Mouse (Mus musculus) hematopoietic multipotent progenitor cell, adult 10-12 weeks (in vitro differentiated cells): ENCODE data around the gene Plin4. TPM values are rescaled to one million over a fixed set of nuclear protein-coding genes. Genes with fewer than 3 reads are reported as not detected.

ENCODE experiments used
- polyA plus RNA-seq: library from polyadenylated mRNA; stranded (reverse); fragments of >175 nt; gene quantifications from 2 replicates; pipeline ENCODE4 v1.2.3, GENCODE M21; 2012; ENCODE audit warnings: low replicate concordance

Plin4 gene
- polyA plus RNA-seq = not detected in 2 replicates

GRCm38 (mm10) chr17:56109219-56110051 is at the start of gene Plin4:
Plin4 (minus strand) TSS chr17:56109803.

DNA sequence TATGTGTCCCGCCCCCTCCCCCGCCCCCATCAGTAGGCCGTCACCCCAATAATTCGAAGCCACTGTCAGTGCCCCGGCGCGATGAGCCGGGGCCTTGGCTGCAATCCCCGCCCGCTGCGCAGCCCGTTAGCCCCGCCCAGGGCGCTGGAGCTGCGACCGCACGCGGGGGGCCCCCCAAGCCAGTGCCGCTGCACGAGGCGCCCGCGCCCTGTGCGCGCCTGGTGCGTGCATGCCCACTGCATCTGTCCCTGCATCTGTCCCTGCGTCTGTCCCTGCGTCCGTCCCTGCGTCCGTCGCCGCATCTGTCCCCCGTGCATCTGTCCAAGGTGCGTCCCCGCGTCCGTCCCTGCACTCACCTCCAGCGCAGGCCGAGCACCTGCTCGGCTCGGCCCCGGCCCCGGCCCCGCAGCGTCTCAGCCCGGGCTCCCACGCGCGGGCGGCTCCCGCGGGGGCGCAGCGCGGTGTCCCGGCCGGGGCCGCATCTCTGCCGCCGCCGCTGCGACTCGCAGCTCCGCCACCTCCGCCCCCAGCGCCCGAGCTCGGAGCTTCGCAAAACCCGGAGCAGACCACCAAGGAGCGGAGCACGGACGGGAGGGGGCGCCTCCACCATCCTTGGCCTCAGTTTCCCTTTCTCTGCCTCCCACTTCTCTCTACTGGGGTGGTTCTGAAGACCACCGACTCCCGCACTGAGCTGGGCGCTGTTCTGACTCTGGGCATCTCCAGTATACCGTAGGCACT is 30.4 kb upstream of the Plin4 start, which contains the start of gene Sema6b:
Gene Sema6b, minus strand, starts transcription at position 486 of the 738 bp plus-strand sequence.

DNA sequence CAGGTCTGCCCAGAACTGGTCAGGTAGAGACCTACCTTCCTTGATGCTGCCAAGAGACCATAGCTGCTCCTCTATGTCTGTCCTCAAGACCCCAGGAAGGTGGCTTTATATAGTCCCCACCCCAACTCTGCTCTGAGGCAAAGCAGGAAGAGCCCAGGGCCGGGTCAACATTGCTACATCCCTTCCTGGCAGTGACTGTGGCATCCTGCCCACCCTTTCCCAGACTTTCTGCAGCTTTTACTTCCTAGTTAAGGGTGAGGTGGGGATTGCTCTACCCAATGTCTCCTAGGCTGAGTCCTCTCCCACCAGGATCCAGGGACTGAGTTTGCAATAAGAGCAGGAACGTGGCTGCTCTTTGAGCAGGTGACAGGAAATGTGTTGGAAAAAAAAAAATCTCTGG is 12.2 kb upstream of the Plin4 start, which contains the start of gene Lrg1:
Gene Lrg1, minus strand, starts transcription at position 176 of the 400 bp plus-strand sequence.

GRCm38 (mm10) chr17:56117251-56117710 is 7.7 kb upstream of the Plin4 start, which contains the start of gene Plin5:
Plin5 (minus strand) TSS chr17:56117596.

DNA sequence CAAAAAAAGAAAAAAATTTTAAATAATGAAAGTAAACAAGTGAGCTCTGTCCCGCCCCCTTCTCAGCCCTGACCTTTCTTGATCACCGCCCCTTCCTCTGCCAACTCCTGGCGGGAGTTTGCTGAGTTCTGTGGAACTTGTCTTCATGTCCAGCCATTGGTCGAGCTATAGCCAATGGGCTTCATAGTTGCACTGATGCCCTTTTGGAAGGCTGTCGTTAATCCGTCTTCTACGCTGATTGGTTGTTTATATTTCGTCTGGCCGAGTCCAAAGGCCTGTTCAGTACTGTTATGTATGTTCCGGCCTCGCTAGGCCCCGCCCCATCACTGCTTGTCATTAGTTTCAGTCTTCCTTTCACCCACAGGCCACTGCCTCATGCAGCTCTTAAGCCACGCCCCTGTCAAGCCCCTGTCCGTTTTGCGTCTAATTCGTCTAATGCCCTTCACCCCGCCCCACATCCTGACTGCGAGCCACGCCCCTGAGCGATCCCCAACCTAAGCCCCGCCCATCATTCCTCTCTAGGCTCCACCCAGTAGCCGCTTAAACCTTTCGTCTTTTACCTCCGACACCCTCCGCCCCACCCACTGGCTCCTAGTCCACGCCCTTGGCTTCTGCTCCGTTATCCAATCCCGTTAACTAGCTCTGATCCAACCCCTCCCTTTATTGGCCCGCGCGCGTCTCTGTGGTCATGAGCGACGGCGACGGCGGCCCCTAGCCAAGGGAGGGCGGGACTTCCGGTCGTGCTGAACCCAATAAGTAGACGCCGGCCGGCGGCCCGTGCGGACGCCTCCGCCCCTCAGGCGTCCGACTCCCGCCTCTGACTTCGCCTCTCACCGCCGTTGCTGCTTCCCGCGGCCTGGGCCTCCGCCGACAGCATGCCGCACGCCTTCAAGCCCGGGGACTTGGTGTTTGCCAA is 30.5 kb downstream of the Plin4 start, which contains the start of gene Hdgfl2:
Gene Hdgfl2, plus strand, starts transcription at position 755 of the 916 bp plus-strand sequence.

GRCm38 (mm10) chr17:56074827-56075208 is 34.8 kb downstream of the Plin4 start, which contains the start of gene Ubxn6:
Ubxn6 (minus strand) TSS chr17:56075028.

Other genes starting within 250 kb of the Plin4 start
- 0.42 and 0.67 TPM in 2 replicates for gene Zfp119a, start 230.9 kb downstream of the Plin4 start, polyA plus RNA-seq
- 0.43 and 2.5 TPM in 2 replicates for gene Zfp959, start 217.7 kb downstream of the Plin4 start, polyA plus RNA-seq
- gene Zfp119b, start 160.3 kb downstream of the Plin4 start, polyA plus RNA-seq = 0.41 and 0.72 TPM in 2 replicates
- gene Ebi3, start 157.2 kb downstream of the Plin4 start, polyA plus RNA-seq = 52.3 and 96.9 TPM in 2 replicates
- gene Yju2, start 150.7 kb downstream of the Plin4 start, polyA plus RNA-seq = 20.3 and 42.1 TPM in 2 replicates
- 0.58 and 0.65 TPM in 2 replicates for gene Shd, start 139.3 kb downstream of the Plin4 start, polyA plus RNA-seq
- not detected in 2 replicates for gene Fsd1, start 123.3 kb downstream of the Plin4 start, polyA plus RNA-seq
- gene Stap2, start 104.2 kb downstream of the Plin4 start, polyA plus RNA-seq = 1.2 and 1.3 TPM in 2 replicates
- 88.2 and 117 TPM in 2 replicates for gene Mpnd, start 104.1 kb downstream of the Plin4 start, polyA plus RNA-seq
- 89.2 and 144 TPM in 2 replicates for gene Sh3gl1, start 73.2 kb downstream of the Plin4 start, polyA plus RNA-seq
- gene Chaf1a, start 69.4 kb downstream of the Plin4 start, polyA plus RNA-seq = 6.0 and 15.6 TPM in 2 replicates
- gene Ubxn6, start 34.8 kb downstream of the Plin4 start, polyA plus RNA-seq = 73.8 and 75.4 TPM in 2 replicates
- gene Hdgfl2, start 30.2 kb downstream of the Plin4 start, polyA plus RNA-seq = 101 and 241 TPM in 2 replicates
- gene Plin5, start 7.8 kb upstream of the Plin4 start, polyA plus RNA-seq = 0.72 TPM in 1 of 2 replicates, not detected in the other
- gene Lrg1, start 12.2 kb upstream of the Plin4 start, polyA plus RNA-seq = 23.7 and 144 TPM in 2 replicates
- 4.6 and 13.7 TPM in 2 replicates for gene Sema6b, start 30.5 kb upstream of the Plin4 start, polyA plus RNA-seq
- gene Tnfaip8l1, start 52.7 kb upstream of the Plin4 start, polyA plus RNA-seq = 3.4 and 4.4 TPM in 2 replicates
- 15.4 and 25.6 TPM in 2 replicates for gene Mydgf, start 74.1 kb upstream of the Plin4 start, polyA plus RNA-seq
- 60.0 and 65.5 TPM in 2 replicates for gene Dpp9, start 109.1 kb upstream of the Plin4 start, polyA plus RNA-seq
- 24.9 and 29.9 TPM in 2 replicates for gene Fem1a, start 147.0 kb upstream of the Plin4 start, polyA plus RNA-seq
- gene Ticam1, start 167.0 kb upstream of the Plin4 start, polyA plus RNA-seq = 21.1 and 36.0 TPM in 2 replicates
- gene Plin3, start 183.1 kb upstream of the Plin4 start, polyA plus RNA-seq = 13.8 and 19.1 TPM in 2 replicates
- gene Arrdc5, start 190.5 kb upstream of the Plin4 start, polyA plus RNA-seq = not detected in 2 replicates
- 11.8 and 22.9 TPM in 2 replicates for gene Uhrf1, start 193.5 kb upstream of the Plin4 start, polyA plus RNA-seq
- gene Kdm4b, start 216.3 kb upstream of the Plin4 start, polyA plus RNA-seq = 44.0 and 67.2 TPM in 2 replicates